Mouse (Mus musculus): Measurements from ENCODE around the gene Smarcc2. TPM values are rescaled to one million over a fixed set of nuclear protein-coding genes. Genes with fewer than 3 reads are reported as not detected.

The Smarcc2 gene
- polyA plus RNA-seq, 1 experiment from 2014 or later = 85.9 TPM

DNA sequence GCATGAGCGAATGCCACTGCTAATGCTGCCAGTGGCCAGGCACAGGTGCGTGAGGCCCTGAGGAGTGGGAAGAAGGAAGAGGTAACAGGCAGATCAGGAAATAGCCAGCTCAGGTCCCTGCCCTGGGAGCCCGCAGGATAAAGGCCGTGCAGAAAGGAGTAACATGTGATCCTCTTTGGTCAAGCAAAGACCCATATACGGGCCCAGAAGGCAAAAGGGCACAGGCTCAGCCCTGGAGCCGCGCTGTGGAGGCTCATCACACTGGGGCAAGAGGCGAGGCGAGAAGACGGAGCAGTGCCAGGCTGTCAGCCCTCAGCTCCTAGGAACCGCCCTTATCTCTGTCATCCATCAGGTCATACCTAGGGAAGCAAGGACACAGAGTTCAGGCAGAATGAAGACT is 51.3 kb downstream of the Smarcc2 start:
- H3K36me3 ChIP-seq (replicated peaks) = peaks cover 21% of the 10 kb centered on the region; the same call in 1 of the 2 replicates
- peaks cover 18% of the 10 kb centered on the region for H3K27me3 ChIP-seq (replicated peaks; ENCODE audit: low read depth, poor library complexity, severe bottlenecking)
- no peak for DNase-seq (ENCODE audit: low spot score)
- no peak overlapping the region for H3K4me3 ChIP-seq
- WGBS = 82% methylated on average over 11 of the region's 11 CpGs
- H3K27ac ChIP-seq (replicated peaks) = no peak overlapping the region
- no peaks in the 10 kb centered on the region for H3K4me1 ChIP-seq
- H3K9me3 ChIP-seq = no peaks in the 10 kb centered on the region

DNA sequence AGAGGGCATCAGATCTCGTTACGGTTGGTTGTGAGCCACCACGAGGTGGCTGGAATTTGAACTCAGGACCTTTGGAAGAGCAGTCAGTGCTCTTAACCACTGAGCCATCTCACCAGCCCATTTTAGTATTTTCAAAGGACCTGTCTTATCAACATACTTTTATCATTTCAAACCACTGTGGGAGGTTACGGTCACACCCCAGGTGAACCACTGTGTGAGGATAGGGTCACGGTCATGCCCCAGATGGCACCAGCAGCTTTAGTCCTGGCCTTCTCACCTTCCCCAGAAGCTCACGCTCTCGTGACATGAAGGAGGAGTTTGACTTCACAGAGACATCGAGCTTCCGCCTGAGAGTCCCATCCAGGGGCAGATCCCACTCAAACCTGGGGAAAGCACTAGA is 52.1 kb downstream of the Smarcc2 start:
- Histone ChIP-seq H3K4me1 (peaks cover 7% of the 10 kb centered on the region), H3K36me3 (replicated peaks) (peaks cover 22% of the 10 kb centered on the region; the same call in 1 of the 2 replicates), H3K27ac (replicated peaks) (no peak overlapping the region), H3K9me3 (no peaks in the 10 kb centered on the region), H3K27me3 (replicated peaks; ENCODE audit: low read depth, poor library complexity, severe bottlenecking) (peaks cover 27% of the 10 kb centered on the region), H3K4me3 (no peak overlapping the region)
- DNase-seq (ENCODE audit: low spot score) = no peak
- WGBS = 89% methylated on average over 9 of the region's 9 CpGs

DNA sequence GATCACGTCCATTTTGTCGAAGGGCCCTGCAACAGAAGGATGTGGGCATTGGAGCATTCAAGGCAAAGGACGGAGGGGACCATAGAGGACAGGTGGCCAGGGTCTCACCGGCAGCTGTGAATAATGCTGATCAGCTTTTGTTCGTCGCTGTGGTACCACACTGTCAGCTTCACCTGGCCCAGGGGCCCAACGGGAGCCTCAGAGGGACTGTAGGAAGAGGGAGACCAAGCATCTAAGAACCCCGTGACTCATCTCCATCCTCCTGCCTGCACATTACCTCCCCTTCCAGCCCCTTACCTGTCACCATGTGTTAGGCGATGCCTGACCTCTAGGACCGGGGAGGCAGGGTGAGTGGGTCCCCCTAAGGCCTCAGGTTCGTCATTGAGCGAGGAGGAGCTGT is 52.7 kb downstream of the Smarcc2 start:
- Histone ChIP-seq H3K4me1 (peaks cover 12% of the 10 kb centered on the region), H3K4me3 (no peak overlapping the region), H3K36me3 (replicated peaks) (peaks cover 22% of the 10 kb centered on the region; the same call in 1 of the 2 replicates), H3K27ac (replicated peaks) (no peak overlapping the region), H3K27me3 (replicated peaks; ENCODE audit: low read depth, poor library complexity, severe bottlenecking) (peaks cover 32% of the 10 kb centered on the region), H3K9me3 (no peaks in the 10 kb centered on the region)
- 85% methylated on average over 12 of the region's 12 CpGs for WGBS
- no peak for DNase-seq (ENCODE audit: low spot score)

DNA sequence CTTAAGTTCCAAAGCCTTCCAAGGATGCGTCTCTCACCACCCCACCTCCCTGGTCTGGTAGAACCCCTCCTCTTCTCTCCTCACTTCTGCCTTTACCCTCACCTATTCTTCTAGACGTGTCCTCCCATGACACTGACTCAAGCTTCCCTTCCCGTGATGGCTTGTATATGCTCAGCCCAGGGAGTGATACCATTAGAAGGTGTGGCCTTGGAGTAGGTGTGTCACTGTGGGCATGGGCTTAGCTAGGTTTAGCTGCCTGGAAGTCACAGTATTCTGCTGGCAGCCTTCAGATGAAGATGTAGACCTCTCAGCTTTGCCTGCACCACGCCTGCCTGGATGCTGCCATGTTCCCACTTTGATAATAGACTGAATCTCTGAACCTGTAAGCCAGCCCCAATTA is 56.0 kb downstream of the Smarcc2 start:
- DNase-seq (ENCODE audit: low spot score) = no peak
- Histone ChIP-seq H3K27ac (replicated peaks) (no peak overlapping the region), H3K27me3 (replicated peaks; ENCODE audit: low read depth, poor library complexity, severe bottlenecking) (peaks cover 65% of the 10 kb centered on the region), H3K9me3 (no peaks in the 10 kb centered on the region), H3K4me1 (peaks cover 25% of the 10 kb centered on the region), H3K4me3 (no peak overlapping the region; the same call in 1 of the 2 replicates), H3K36me3 (replicated peaks) (peaks cover 35% of the 10 kb centered on the region; the same call in 1 of the 2 replicates)
- 81% methylated on average over 4 of the region's 4 CpGs for WGBS

DNA sequence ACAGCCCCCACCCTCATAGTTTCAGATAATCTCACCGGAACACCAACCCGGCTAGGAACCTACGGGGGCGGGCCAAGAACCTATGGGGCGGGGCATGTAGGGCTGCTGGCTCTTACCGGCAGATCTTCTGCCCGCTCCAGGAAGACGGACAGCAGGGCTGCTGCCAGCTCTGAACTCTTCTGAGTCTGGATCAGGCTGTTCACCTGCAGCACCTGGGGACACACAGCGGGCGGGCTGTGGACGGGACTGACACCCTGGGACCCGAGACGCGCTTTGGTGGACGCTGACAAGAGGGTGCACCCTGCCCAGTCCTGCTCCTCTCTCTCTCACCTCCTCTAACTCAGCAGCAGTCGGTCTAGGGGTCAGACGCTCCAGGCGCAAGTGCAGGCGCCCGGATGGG is 57.0 kb downstream of the Smarcc2 start:
- Histone ChIP-seq H3K27ac (replicated peaks) (no peak overlapping the region), H3K4me3 (peak overlapping the region; percentile 45), H3K27me3 (replicated peaks; ENCODE audit: low read depth, poor library complexity, severe bottlenecking) (peaks cover 75% of the 10 kb centered on the region), H3K9me3 (no peaks in the 10 kb centered on the region), H3K36me3 (replicated peaks) (peaks cover 43% of the 10 kb centered on the region; the same call in 1 of the 2 replicates), H3K4me1 (peaks cover 25% of the 10 kb centered on the region)
- 8% methylated on average over 20 of the region's 20 CpGs for WGBS
- DNase-seq (ENCODE audit: low spot score) = peak; percentile 25

DNA sequence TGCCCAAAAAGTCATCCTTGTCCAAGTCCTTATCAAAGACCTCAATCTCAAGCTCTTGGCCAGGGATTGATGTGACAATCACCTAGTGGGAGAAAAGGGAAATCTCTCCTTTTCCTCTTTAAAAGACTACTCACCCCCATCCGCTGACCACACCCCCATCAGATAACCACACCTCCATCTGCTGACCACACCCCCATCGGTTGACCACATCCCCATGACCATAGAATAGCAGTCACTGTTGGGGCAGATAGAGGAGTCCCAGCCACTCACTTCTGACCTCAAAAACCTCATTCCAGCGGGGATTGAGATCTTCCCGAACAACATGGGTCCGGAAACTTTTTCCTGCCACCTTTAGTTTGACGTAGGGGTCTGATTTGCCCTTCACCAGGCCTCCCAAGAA is 57.6 kb downstream of the Smarcc2 start:
- peaks cover 82% of the 10 kb centered on the region for H3K27me3 ChIP-seq (replicated peaks; ENCODE audit: low read depth, poor library complexity, severe bottlenecking)
- H3K4me1 ChIP-seq = peaks cover 25% of the 10 kb centered on the region
- peaks cover 44% of the 10 kb centered on the region; the same call in 1 of the 2 replicates for H3K36me3 ChIP-seq (replicated peaks)
- peak overlapping the region; percentile 45; the same call in 1 of the 2 replicates for H3K4me3 ChIP-seq
- H3K27ac ChIP-seq (replicated peaks) = no peak overlapping the region
- no peak for DNase-seq (ENCODE audit: low spot score)
- H3K9me3 ChIP-seq = no peaks in the 10 kb centered on the region
- whole genome bisulfite sequencing = 18% methylated on average over 6 of the region's 6 CpGs

DNA sequence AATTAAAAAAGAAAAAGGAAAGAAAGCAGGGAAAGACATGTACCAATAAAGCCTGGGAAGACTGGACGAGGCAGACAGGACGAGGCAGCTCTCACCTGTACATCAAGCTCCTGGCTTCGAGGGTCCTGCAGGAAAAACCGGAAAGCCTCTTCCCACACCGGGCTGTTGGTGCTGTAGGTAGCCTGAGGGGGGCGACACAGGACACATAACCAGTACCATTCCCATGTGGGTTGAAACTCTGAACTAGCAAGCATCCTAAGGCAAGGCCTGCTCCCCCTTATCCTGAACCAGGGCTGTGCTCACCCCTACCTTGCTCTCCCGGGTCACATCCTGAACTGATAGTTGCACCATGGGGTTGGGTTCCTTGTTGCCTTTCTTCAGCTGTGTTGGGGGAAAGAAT is 59.8 kb downstream of the Smarcc2 start:
- WGBS = 65% methylated on average over 7 of the region's 7 CpGs
- Histone ChIP-seq H3K36me3 (replicated peaks) (peaks cover 43% of the 10 kb centered on the region; the same call in 1 of the 2 replicates), H3K4me1 (peaks cover 25% of the 10 kb centered on the region), H3K4me3 (no peak overlapping the region), H3K27ac (replicated peaks) (no peak overlapping the region), H3K9me3 (no peaks in the 10 kb centered on the region), H3K27me3 (replicated peaks; ENCODE audit: low read depth, poor library complexity, severe bottlenecking) (peaks cover 93% of the 10 kb centered on the region)
- DNase-seq (ENCODE audit: low spot score) = no peak

DNA sequence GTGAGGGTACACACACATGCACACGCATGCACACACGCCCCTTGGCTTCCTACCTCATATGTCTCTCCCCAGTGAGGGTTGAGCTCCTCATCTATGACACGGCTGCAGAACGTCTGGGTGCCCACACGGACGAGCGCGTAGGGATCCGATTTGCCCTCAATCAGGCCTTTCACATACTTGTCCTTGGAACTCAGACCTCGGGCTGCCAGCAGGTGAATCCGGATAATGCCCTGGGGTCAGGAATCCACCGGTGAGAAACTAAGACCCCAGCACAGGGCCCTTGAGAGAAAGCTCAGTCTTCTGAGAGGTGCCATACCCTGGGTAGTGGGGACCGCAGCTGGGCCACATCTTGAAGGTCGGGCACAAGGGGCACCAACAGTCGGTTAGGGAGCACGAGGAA is 61.5 kb downstream of the Smarcc2 start:
- no peak overlapping the region for H3K27ac ChIP-seq (replicated peaks)
- no peak overlapping the region for H3K4me3 ChIP-seq
- H3K9me3 ChIP-seq = no peaks in the 10 kb centered on the region
- DNase-seq (ENCODE audit: low spot score) = no peak
- WGBS = 85% methylated on average over 16 of the region's 16 CpGs
- H3K27me3 ChIP-seq (replicated peaks; ENCODE audit: low read depth, poor library complexity, severe bottlenecking) = peaks cover 100% of the 10 kb centered on the region
- H3K4me1 ChIP-seq = peaks cover 42% of the 10 kb centered on the region
- peaks cover 35% of the 10 kb centered on the region; the same call in 1 of the 2 replicates for H3K36me3 ChIP-seq (replicated peaks)

DNA sequence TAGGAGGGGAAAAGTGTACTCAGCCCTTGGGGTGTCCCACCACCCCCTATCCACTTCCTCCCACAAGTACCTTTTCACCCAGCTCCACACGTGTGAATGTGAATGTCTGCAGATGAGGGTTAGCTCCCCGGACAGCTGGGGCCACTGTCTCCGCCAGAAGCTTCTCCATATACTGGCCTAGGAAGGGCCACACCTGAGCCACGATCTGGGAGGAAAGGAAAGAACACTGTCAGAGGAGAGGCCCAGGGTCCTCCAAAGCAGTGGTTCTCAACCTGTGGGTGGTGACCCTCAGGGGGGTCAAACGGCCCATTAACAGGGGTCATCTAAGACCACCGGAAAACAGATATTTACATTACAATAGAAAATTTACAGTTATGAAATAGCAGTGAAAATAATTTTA is 63.3 kb downstream of the Smarcc2 start:
- DNase-seq (ENCODE audit: low spot score) = no peak
- peaks cover 95% of the 10 kb centered on the region for H3K27me3 ChIP-seq (replicated peaks; ENCODE audit: low read depth, poor library complexity, severe bottlenecking)
- H3K4me1 ChIP-seq = peaks cover 36% of the 10 kb centered on the region
- peaks cover 30% of the 10 kb centered on the region; the same call in 1 of the 2 replicates for H3K36me3 ChIP-seq (replicated peaks)
- H3K9me3 ChIP-seq = no peaks in the 10 kb centered on the region
- no peak overlapping the region for H3K27ac ChIP-seq (replicated peaks)
- no peak overlapping the region for H3K4me3 ChIP-seq
- WGBS = 77% methylated on average over 6 of the region's 6 CpGs

DNA sequence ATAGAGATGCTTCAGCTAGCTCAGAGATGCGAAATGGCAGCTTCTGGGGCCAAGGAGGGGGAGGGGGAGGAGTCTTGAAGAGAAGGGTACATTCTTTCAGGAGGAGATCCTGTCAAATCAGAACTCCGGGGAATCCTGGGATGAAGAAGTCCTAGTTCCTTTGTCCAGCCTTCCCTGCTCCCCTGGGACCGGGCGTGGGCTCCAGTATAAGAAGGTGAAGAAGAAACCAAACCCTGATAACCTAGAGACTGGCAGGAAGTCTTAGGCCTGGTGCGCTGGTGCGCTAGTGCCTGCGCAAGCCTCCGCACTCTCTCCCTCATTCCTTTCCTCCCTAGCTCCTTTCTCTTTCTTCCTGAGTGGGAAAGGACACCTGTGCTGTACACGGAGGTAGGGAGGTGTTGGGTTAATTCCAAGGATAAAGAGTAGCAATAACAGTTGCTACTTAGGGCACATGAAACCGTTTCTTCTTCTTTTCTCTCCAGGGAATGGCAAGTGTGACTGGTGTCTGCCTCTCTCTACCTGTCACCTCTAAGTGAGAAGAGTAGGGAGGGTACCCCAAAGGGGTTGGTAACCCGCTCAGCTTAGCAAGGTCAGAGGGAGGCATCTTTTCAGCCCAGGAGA is 65.2 kb downstream of the Smarcc2 start:
- Histone ChIP-seq H3K27me3 (replicated peaks; ENCODE audit: low read depth, poor library complexity, severe bottlenecking) (peaks cover 93% of the 10 kb centered on the region), H3K27ac (replicated peaks) (peak overlapping the region; percentile 81), H3K9me3 (no peaks in the 10 kb centered on the region), H3K4me1 (peaks cover 32% of the 10 kb centered on the region), H3K4me3 (peak overlapping the region; percentile 88), H3K36me3 (replicated peaks) (peaks cover 23% of the 10 kb centered on the region; the same call in 1 of the 2 replicates)
- 5% methylated on average over 11 of the region's 11 CpGs for WGBS
- no peak for DNase-seq (ENCODE audit: low spot score)

DNA sequence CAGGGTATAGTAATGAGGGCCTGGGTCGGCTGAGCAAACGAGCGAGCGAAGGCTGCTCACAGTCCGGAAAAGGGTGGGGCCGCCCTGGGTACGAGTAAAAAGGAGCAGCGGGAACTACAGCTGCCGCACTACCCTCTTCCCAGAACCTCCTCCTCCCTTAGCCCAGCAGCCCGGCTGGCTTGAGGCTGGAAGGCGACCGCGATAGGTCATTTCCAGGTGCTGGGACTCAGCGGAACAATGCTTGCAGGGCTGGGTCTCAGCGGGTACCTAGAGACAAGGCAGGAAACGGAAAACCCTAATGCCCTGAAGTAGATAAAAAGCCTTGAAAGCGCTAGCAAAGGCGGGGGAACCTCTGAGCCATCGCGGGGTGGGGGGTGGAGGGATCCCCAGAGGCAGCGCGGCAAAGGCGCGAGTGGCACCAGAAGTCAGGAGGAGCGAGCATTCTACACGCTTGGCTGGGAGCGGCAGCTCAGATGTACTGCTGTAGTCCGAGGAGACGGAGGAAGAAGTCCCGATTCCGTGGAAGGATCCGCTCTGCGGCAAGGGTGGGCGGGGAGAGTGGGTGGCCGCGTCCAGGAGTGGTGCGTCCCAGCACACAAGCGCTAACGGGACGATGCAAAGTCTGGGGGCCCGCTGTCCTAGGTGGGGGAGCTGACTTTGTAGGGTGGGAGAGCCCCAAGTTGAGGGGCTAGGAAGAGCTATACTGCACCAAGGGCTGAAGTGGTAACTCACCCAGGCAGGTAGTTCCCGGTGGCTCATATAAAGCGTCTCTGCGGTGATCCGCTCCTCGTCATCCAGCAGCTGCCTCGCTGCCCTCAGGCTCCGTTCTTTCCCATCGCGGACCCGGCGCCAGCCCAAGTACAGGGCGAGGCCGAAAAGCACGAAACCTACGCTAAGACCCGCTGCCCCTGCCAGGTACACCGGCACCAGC is 65.9 kb downstream of the Smarcc2 start:
- H3K4me1 ChIP-seq = peaks cover 29% of the 10 kb centered on the region
- peaks cover 17% of the 10 kb centered on the region; the same call in 1 of the 2 replicates for H3K36me3 ChIP-seq (replicated peaks)
- no peaks in the 10 kb centered on the region for H3K9me3 ChIP-seq
- peak; percentile 70 for DNase-seq (ENCODE audit: low spot score)
- peaks cover 93% of the 10 kb centered on the region for H3K27me3 ChIP-seq (replicated peaks; ENCODE audit: low read depth, poor library complexity, severe bottlenecking)
- peak overlapping the region; percentile 88 for H3K4me3 ChIP-seq
- WGBS = under 1% methylated on average over 58 of the region's 58 CpGs
- H3K27ac ChIP-seq (replicated peaks) = peak overlapping the region; percentile 81

DNA sequence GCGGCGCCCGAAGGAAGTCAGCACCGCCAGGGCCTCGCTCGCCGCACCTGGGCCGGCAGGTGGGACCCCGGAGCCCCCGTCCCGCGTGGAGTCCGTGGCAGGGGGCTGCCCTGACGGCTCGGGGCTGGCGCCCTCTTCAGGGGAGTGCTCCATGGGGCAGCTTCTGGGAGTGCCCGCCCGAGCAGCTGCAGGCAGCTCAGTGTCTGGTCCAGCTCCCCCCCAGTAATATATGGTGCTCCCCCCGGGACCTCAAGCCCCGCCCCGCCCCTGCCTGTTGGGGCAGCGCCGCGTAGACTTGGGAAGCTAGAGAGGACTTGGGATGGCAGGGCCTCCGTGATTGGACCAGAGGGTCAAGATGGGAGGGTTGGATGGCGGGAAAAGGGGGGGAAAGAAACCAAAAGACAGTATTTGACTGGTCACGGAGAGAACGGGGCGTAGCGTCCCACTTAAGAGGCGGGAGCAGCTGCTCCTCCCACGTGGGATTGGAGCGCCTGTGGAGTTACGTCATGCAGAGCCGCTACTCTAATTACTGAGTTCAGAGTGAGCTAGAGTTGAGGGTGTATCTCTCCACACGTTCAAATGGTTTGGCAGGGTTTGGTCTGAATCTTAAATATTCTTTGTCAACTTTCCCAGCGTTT is 66.7 kb downstream of the Smarcc2 start, which contains the start of gene Esyt1:
Gene Esyt1, minus strand, starts transcription at position 201 of the 638 bp plus-strand sequence.
- DNase-seq (ENCODE audit: low spot score) = peak; percentile 94
- Histone ChIP-seq H3K4me3 (peak within 1 kb of the TSS; percentile 88), H3K27me3 (replicated peaks; ENCODE audit: low read depth, poor library complexity, severe bottlenecking) (peaks cover 86% of the 10 kb centered on the region), H3K36me3 (replicated peaks) (peaks cover 11% of the 10 kb centered on the region; the same call in 1 of the 2 replicates), H3K9me3 (no peaks in the 10 kb centered on the region), H3K27ac (replicated peaks) (peak within 1 kb of the TSS; percentile 81), H3K4me1 (peaks cover 29% of the 10 kb centered on the region)
- WGBS = 1% methylated on average over 37 of the region's 37 CpGs
